Mouse (Mus musculus) lung, postnatal 0 days (tissue): ENCODE data around the gene Carmil1.

Source experiments
- CTCF ChIP-seq: IDR thresholded peaks from 2 replicates; pipeline ENCODE4 v1.5.1; 2016; ENCODE audit warnings: antibody characterized with exemption, mild to moderate bottlenecking
- EP300 ChIP-seq: IDR thresholded peaks from 2 replicates; pipeline ENCODE4 v1.6.1; 2016; ENCODE audit warnings: antibody characterized with exemption, mild to moderate bottlenecking, control low read depth

DNA sequence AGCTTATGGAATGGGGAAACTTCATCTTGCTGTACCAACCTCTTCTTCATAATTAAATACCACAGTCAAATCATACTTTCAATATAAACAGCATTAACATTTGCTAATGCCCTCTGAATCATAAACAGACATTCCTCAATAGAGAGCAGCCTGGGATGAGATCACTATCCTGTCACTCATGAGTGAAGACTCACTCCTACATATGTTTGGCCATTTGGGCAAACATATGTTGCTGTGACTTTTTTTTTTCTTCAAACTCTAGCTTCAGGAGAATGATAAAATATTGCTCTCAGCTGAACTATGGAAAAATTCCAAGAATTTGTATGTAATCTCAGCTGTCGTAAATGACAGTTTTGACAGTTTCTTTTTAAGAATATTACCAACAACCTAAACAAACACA, 110.9 kb downstream of the Carmil1 start:
- no peak for TF ChIP-seq CTCF
- no peak for TF ChIP-seq EP300
